Mouse (Mus musculus) spleen, adult 2 months (tissue): ENCODE measurements at regions not wholly inside any gene's neighbourhood (a gene's known extent, or its start where the extent isn't known, plus 50 kb on each side); places are given as distances from the start of the nearest gene placed in this dataset.

Experiments used
- DNase-seq, 2 experiments: peaks; one replicate each; pipeline versions ENCODE4 v3.0.0 to v3.0.0-alpha.2; 2012 to 2021; ENCODE audit warnings: low spot score in 2 of 2, low read depth in 1 of 2
- H3K27ac ChIP-seq: fragments of 200-500 bp; 2 replicates; pipeline ENCODE4 v1.5.1; 2012; ENCODE audit warnings: low read length, inconsistent platforms; ENCODE audit not compliant: insufficient read depth
- H3K27me3 ChIP-seq: fragments of 200-500 bp; 2 replicates; pipeline ENCODE4 v1.6.1; 2012; ENCODE audit warnings: mild to moderate bottlenecking, moderate library complexity, low read length, inconsistent platforms; ENCODE audit not compliant: control insufficient read depth, insufficient read depth
- H3K36me3 ChIP-seq: fragments of 200-500 bp; 2 replicates; pipeline ENCODE4 v1.6.1; 2012; ENCODE audit warnings: mild to moderate bottlenecking, low read length, inconsistent platforms; ENCODE audit not compliant: control insufficient read depth, insufficient read depth
- H3K4me1 ChIP-seq: fragments of 200-500 bp; 2 replicates; pipeline ENCODE4 v1.6.1; 2011; ENCODE audit warnings: inconsistent platforms; ENCODE audit not compliant: control insufficient read depth, insufficient read depth, insufficient read length
- H3K4me3 ChIP-seq: fragments of 200-500 bp; 2 replicates; pipeline ENCODE4 v1.5.1; 2011; ENCODE audit warnings: mild to moderate bottlenecking, inconsistent platforms; ENCODE audit not compliant: insufficient read depth, insufficient read length; ENCODE audit errors: extremely low read depth
- CTCF ChIP-seq: fragments of 200-500 bp; IDR thresholded peaks from 2 replicates; pipeline ENCODE4 v1.5.1; 2011; ENCODE audit warnings: mild to moderate bottlenecking, inconsistent platforms; ENCODE audit not compliant: insufficient read depth, insufficient read length, insufficient replicate concordance; ENCODE audit errors: extremely low read depth
- POLR2A ChIP-seq: fragments of 200-500 bp; IDR thresholded peaks from 2 replicates; pipeline ENCODE4 v1.6.1; 2011; ENCODE audit warnings: low read depth, low read length, inconsistent platforms
- WGBS: fragments of 180-500 bp; shearing (Covaris S2); methylation state at CpG from one replicate; pipeline ENCODE4 v1.1.7; 2018; 5-methylcytosine and 5-hydroxymethylcytosine counted together

GRCm38 (mm10) chr4:131329398-131329797 lies 385.2 kb downstream of the Matn1 start:
- WGBS: 64% methylated on average over 5 of the region's 5 CpGs
- Histone ChIP-seq H3K27ac (no peak overlapping the region), H3K4me3 (no peak overlapping the region), H3K27me3 (no peaks in the 10 kb centered on the region), H3K4me1 (no peaks in the 10 kb centered on the region), H3K36me3 (no peaks in the 10 kb centered on the region)
- DNase-seq: no peak
- no peak for TF ChIP-seq POLR2A
- TF ChIP-seq CTCF: no peak

- DNase-seq: no peak
- Histone ChIP-seq H3K27ac (no peak overlapping the region), H3K27me3 (no peaks in the 10 kb centered on the region), H3K36me3 (no peaks in the 10 kb centered on the region), H3K4me1 (no peaks in the 10 kb centered on the region), H3K4me3 (no peak overlapping the region)
- WGBS: 89% methylated on average over 4 of the region's 4 CpGs
- no peak for TF ChIP-seq POLR2A
- no peak for TF ChIP-seq CTCF
Measured at GRCm38 (mm10) chr4:131331646-131332045, 387.5 kb downstream of the Matn1 start.

- no peak overlapping the region for H3K4me3 ChIP-seq
- DNase-seq: no peak
- H3K36me3 ChIP-seq: no peaks in the 10 kb centered on the region
- no peak overlapping the region for H3K27ac ChIP-seq
- WGBS: 91% methylated on average over 3 of the region's 3 CpGs
- TF ChIP-seq POLR2A (no peak), CTCF (no peak)
- no peaks in the 10 kb centered on the region for H3K4me1 ChIP-seq
- no peaks in the 10 kb centered on the region for H3K27me3 ChIP-seq
Measured at GRCm38 (mm10) chr4:131336801-131337200, 392.6 kb downstream of the Matn1 start.

- Histone ChIP-seq H3K4me3 (no peak overlapping the region), H3K27ac (no peak overlapping the region), H3K4me1 (no peaks in the 10 kb centered on the region), H3K36me3 (no peaks in the 10 kb centered on the region), H3K27me3 (no peaks in the 10 kb centered on the region)
- DNase-seq: no peak
- WGBS: 58% methylated on average over 9 of the region's 9 CpGs
- TF ChIP-seq POLR2A: no peak
- no peak for TF ChIP-seq CTCF
Measured at GRCm38 (mm10) chr4:131340993-131341695, 397.0 kb downstream of the Matn1 start.

- no peak for DNase-seq
- H3K4me3 ChIP-seq: no peak overlapping the region
- TF ChIP-seq POLR2A: no peak
- no peak for TF ChIP-seq CTCF
- H3K27ac ChIP-seq: no peak overlapping the region
- H3K27me3 ChIP-seq: no peaks in the 10 kb centered on the region
- no peaks in the 10 kb centered on the region for H3K4me1 ChIP-seq
- 45% methylated on average over 3 of the region's 3 CpGs for WGBS
- no peaks in the 10 kb centered on the region for H3K36me3 ChIP-seq
Measured at GRCm38 (mm10) chr4:131346727-131347126, 402.5 kb downstream of the Matn1 start.

- H3K4me1 ChIP-seq: no peaks in the 10 kb centered on the region
- H3K4me3 ChIP-seq: no peak overlapping the region
- no peak overlapping the region for H3K27ac ChIP-seq
- no peaks in the 10 kb centered on the region for H3K27me3 ChIP-seq
- TF ChIP-seq POLR2A (no peak), CTCF (no peak)
- WGBS: 50% methylated on average over 7 of the region's 7 CpGs
- DNase-seq: no peak
- no peaks in the 10 kb centered on the region for H3K36me3 ChIP-seq
Measured at GRCm38 (mm10) chr4:131350268-131350667, 406.1 kb downstream of the Matn1 start.

- no peak for DNase-seq
- H3K27ac ChIP-seq: no peak overlapping the region
- no peak overlapping the region for H3K4me3 ChIP-seq
- H3K36me3 ChIP-seq: no peaks in the 10 kb centered on the region
- H3K27me3 ChIP-seq: no peaks in the 10 kb centered on the region
- no peak for TF ChIP-seq CTCF
- TF ChIP-seq POLR2A: no peak
- H3K4me1 ChIP-seq: no peaks in the 10 kb centered on the region
- 99% methylated on average over 3 of the region's 3 CpGs for WGBS
Measured at GRCm38 (mm10) chr4:131354908-131355307, 410.7 kb downstream of the Matn1 start.
